Mouse (Mus musculus) adrenal gland, postnatal 4 days (tissue): ENCODE results near the gene Sh3yl1. TPM values are rescaled to one million over a fixed set of nuclear protein-coding genes. Genes with fewer than 3 reads are reported as not detected.

Experiments
- DNase-seq, 2 experiments: peaks; one replicate each; pipeline ENCODE4 v3.0.0; 2021 to 2022; ENCODE audit warnings: low spot score in 2 of 2, mixed read lengths in 2 of 2
- total RNA-seq, 2 experiments: library from RNA; stranded (reverse); gene quantifications; 2 replicates each; pipeline ENCODE4 v1.2.3; 2021

Sh3yl1 gene
- total RNA-seq, 2 experiments from 2014 or later: 7.8 to 11.4 TPM

DNA sequence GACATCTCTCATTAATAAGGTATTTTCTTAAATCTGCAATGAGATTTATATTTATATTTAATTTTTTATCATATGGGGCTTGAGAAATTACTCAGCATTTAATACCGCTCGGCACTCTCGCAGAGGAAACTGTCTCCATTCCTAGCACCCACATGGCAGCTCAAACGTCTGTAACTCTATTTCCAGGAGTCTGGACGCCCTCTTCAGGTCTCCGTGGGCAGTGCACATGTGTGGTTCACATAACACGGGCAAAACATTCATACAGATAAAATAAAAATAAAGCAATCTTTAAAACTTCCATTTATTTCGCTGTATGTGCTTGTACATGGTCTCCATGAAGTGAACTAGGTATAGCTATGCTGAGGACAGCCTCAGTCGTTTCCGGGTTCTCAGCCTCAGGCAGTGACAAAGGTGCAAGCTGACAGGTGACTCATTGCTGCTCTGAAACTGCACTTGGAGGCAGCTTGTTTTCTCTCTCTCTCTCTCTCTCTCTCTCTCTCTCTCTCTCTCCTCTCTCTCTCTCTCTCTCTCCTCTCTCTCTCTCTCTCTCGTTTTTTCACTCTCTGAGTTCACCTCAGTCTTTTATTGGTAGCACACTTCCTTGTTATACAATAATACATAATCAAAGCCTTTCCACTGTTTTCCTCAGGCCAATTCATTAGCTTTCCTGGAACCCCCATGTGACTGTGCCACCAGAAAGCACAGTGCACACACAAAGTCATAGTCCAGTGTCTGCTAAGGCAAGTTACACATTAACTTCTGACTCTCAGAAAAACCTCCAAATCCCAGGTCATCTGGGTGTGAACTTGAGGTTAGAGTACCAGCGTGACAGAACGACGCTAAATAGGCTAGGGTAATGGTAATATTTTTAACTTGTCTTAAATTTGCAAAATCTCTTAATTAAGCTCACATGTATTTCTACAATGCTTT, 31.9 kb downstream of the Sh3yl1 start:
- DNase-seq: no peak

GRCm38 (mm10) chr12:30944197-30944596, 32.7 kb downstream of the Sh3yl1 start:
- no peak for DNase-seq

DNA sequence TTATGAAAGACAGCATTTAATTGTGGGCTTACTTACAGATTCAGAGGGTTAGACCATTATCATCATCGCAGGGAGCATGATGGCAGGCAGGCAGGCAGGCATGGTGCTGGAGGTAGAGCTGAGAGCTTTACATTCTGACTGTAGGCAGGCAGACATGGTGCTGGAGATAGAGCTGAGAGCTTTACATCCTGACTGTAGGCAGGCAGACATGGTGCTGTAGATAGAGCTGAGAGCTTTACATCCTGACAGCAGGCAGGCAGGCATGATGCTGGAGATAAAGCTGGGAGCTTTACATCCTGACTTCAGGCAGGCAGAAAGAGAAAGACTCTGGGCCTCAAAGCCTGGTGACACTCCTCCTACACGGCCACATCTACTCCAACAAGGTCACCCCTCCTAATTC, 59.2 kb downstream of the Sh3yl1 start:
- DNase-seq: no peak

- no peak for DNase-seq
Measured at GRCm38 (mm10) chr12:31003795-31004194, 92.3 kb downstream of the Sh3yl1 start.

DNA sequence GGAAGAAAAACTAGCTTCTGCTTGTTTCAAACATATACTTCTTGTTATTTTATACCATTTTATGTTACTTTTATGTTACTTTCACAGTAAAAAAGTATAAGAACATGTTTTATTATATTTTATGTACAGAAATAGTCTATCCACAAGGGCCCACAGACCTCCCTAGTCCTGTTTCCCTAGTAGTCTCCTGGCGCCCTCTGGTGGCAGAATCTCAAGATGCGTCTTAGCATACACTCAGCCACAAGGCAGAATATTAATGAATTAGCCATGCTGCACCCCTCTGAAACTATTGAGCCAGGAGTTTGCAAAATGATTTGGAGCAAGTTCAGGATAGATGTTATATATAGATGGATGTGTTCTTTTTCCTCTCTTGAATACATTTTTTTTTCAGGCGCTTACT, 93.5 kb downstream of the Sh3yl1 start:
- DNase-seq: peak in 1 of 2 experiments; percentile 56

DNA sequence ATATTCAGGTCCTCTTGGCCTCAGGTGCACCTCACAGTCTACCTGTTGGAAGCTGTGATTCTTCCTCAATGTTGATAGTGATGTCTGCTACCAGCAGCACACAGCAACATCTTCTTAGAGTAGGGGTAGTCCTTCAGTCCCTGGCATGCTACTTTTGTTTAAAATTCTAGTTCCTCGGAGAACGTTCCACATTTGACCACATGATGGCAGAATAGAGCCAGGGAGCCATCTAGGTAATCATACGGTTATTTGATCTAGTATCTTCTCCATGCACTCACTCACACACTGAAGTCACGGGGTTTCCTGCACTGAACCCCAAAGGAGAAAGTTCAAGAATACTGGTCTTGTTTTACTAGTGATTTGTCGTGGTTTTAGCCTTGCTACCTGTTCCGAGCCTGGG, 96.7 kb downstream of the Sh3yl1 start:
- DNase-seq: no peak

Other genes with a start within 250 kb of the Sh3yl1 start
- gene Alkal2, start 27.3 kb upstream of the Sh3yl1 start, total RNA-seq: under 1 TPM; 0.39 to 0.73 TPM
- 10 to 100 TPM; 74.9 to 81.0 TPM for gene Acp1, start 79 bp upstream of the Sh3yl1 start, total RNA-seq
- gene Fam110c, start 162.2 kb downstream of the Sh3yl1 start, total RNA-seq: 1 to 10 TPM; 1.4 to 1.9 TPM